Mouse (Mus musculus) cerebellum, adult 2 months (tissue): ENCODE results near the gene Runx1.

Experiments used
- CTCF ChIP-seq: fragments of 200-500 bp; IDR thresholded peaks from 2 replicates; pipeline ENCODE4 v1.5.1; 2011; ENCODE audit warnings: low read depth, mild to moderate bottlenecking, control low read depth, low read length, moderate library complexity, borderline replicate concordance; ENCODE audit not compliant: insufficient read depth
- POLR2A ChIP-seq: fragments of 200-500 bp; IDR thresholded peaks from 2 replicates; pipeline ENCODE4 v1.6.1; 2011; ENCODE audit warnings: low read length, control low read depth, borderline replicate concordance; ENCODE audit not compliant: insufficient read depth

- TF ChIP-seq CTCF = no peak
- TF ChIP-seq POLR2A = no peak
Measured at GRCm38 (mm10) chr16:92748272-92748671, 77.7 kb downstream of the Runx1 start.
